Mouse (Mus musculus) adipocyte (in vitro differentiated cells): ENCODE results near the gene Grik2.

Experiments
- DNase-seq: peaks from one replicate; pipeline ENCODE4 v3.0.0-alpha.2; 2016; ENCODE audit warnings: low spot score

Gene Grik2

DNA sequence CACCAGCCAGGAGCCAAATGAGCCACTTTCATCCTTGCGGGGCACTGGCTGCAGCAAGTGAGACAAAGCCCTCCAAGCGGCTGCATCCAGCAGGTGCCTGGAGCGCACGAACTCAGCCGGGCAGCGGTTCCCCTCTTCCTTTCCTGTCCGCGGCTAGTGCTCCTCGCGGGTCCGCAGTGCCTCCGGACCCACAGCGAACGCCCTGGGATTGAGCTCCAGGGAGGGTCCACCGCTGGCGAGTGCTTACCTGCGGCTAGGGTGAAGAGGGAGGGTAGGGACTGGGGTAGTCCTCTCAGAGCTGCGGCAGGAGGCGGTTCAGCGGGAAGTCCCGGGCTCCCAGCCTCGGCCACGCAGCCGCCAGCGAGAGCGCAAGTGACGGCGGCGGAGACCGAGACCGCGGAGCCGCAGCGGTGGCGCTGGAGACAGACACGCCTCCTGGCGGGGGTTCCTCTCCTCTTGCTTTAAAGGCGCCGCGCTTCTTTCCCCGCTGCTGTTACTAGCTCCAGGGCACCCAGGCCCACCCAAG is at the start of gene Grik2:
Grik2 (minus strand) TSS at position 386 of the 526 bp plus-strand sequence.
- peak; percentile 10 for DNase-seq

DNA sequence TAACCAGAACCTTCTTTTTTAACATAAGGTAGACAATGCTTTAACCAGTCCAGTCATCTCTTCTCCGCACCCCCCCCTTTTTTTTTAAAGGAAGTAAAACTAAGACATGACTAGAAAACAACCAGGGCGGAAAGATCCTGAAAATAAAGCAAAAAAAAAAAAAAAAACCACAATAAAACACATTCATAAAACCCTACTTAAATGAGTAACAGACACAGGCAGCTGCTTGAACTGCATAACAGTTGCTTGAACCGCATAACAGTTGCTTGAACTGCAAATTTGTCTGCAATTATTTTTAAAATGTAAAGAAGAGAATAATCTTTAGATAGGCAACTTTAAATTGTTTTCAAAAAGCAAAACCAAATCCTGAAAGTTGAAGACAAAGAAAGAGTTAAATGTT is 45.8 kb upstream of the Grik2 start:
- DNase-seq = no peak

DNA sequence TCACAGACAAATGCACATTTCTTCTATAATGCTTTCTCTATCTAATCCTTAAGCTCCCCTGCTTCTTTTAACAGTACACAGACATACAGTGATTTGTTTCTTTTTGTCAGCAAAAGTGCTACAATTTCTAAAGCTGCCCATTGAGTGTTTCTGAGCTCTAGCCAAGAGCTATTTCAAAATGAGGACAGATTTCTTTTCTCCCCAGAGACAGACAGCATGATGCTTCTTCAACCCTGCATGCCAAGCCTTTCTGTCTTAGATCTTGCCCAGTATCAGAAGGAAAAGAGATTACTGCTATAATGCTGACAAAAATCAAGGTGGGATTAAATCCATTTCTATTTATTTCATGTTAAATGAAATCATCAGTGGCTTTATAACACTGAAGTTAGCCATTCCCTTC is 18.7 kb upstream of the Grik2 start:
- DNase-seq = peak; percentile 21

DNA sequence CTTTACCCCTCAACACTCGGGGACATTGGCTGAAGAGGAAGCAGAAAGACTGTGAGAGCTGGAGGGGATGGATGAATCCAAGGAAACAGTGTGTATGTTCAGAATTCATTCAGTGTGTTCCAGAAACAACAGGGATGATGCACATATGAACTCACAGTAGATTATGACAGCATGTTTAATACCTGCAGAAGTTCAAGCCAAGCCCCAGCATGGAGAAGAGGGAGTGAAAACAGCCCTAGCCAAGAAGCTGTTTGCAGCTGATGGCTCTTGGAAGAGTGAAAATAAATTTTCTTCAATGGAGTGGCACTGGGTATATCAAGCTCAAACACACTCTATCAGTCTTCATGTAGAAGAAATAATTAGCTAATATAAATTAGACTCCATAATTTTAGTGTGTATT is 12.4 kb upstream of the Grik2 start:
- no peak for DNase-seq

DNA sequence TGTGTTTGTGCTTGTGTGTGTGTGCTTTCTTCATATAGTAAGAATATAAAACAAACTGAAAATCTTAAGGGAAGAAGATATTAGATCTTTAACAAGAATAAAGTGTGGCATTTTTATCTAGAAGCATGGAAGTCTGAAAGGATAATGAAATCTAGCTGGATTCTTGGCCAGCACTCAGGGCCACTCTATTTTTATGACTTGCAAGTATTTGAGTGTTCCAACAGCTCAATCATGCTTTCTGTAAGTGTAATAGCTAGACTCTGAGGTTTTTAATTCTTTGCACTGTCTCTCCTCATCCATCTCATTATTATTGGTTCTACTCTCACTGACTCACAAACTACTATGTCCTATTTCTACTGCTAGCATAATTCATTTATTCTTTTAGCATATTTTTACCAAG is 5.6 kb upstream of the Grik2 start:
- no peak for DNase-seq

DNA sequence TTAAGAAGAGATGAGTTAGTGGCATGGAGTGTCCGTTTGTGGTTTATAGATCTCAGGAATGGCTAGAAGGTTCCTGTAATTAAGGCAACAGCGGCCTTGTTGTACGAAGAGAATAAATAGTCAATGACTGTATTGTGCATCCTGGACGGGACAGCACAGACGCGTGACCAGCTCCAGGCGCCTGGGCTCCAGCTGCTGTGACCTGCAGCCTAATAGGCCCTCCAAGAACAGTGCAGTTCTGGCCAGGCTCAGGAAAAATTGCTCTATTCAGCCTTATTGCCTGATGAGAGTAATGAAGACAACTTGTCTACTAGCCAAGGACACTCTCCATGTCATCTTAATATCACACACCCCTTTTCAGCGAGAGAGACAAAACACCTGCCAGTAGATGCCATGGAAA is 1.8 kb upstream of the Grik2 start:
- no peak for DNase-seq

DNA sequence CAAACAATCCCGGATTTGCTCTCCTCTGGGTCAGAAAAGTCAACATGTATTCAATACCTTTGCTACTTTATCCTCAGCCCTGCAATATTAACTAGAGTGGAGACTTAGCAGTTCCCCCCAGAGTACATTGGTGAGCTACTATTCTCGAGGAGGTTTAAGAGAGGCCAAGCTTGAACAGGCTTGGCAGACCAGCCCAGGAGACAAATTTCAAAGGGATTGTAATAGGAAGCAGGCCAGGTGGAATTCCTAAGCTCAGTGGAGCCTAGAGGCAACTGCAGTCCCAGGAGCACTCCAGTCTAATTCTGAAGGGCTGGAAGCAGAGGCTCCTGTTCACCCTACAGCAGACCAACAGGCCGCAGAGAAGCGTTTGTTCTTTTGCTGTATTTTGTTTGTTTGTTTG is 1.1 kb upstream of the Grik2 start:
- no peak for DNase-seq

DNA sequence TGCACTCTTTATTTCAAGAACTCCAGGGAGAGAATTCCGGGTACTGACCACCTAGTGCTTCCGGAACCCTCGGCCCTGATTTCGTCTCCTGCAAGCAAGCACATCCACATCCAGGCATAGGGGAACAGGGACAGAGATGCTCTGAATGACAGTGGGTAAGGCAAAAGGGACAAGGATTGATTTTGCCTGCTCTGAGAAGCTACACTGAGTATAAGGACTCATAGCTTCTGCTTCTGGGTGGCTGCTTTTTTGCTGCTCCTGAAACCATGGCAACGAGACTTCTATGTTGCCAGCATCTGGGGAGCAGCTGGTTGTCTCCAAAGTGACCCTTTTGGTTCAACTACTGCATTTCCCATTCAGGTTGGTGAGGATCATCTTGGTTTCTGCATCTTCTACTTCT is 348 bp upstream of the Grik2 start:
- DNase-seq = no peak

DNA sequence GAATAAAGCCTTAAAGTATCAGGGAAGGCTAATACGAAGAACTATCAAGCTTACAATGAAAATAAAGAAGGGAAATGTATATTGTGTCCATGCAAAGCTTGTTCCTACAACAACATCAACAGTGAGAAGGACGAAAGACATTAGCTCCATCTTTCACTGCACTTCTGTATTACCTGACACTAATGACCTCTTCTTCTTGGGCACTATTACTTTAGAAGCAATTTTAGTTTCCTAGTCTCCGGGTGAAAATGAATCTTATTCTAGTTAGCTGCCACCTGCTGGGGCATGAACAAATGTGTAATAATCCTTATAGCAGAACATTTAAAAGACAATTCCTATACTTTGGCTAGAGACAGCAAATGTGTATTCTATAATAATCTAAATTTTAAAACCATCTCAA is 1.9 kb downstream of the Grik2 start:
- DNase-seq = no peak

DNA sequence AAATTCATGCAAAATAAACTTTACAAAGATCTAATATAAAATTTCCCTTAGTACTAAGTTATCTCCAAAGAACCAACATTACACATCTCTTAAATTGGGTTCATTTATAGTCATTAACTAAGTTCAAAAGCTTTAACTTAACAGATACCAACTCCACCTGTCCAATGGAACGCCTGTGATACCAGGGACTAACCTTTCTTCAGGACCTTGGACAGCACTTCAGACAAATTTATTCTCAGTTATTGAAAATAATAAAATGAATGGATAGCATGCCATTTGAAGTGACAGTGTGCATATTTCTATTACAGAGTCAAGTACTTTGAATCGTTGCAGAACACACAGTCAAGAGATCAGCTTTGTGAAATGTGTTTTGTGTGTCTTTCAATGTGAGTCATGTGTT is 3.1 kb downstream of the Grik2 start:
- peak; percentile 27 for DNase-seq

DNA sequence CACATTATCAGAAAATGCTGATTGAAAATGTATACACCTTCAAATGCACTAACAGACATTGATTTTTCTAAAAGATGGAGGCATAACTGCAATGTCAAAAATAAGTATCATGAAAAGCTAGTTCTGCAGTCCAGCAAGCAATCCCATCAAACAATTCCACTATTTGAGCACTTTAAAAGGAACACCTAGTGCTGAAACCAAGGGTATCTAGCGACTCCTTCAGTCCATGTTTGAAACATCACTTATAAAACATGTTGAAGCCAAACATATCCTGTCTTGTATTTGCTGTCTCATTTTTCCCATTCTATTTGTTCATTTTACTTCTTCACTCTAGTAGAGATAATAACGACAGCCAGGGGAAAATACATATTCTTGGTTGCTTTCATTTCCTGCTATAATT is 3.7 kb downstream of the Grik2 start:
- DNase-seq = peak; percentile 12

DNA sequence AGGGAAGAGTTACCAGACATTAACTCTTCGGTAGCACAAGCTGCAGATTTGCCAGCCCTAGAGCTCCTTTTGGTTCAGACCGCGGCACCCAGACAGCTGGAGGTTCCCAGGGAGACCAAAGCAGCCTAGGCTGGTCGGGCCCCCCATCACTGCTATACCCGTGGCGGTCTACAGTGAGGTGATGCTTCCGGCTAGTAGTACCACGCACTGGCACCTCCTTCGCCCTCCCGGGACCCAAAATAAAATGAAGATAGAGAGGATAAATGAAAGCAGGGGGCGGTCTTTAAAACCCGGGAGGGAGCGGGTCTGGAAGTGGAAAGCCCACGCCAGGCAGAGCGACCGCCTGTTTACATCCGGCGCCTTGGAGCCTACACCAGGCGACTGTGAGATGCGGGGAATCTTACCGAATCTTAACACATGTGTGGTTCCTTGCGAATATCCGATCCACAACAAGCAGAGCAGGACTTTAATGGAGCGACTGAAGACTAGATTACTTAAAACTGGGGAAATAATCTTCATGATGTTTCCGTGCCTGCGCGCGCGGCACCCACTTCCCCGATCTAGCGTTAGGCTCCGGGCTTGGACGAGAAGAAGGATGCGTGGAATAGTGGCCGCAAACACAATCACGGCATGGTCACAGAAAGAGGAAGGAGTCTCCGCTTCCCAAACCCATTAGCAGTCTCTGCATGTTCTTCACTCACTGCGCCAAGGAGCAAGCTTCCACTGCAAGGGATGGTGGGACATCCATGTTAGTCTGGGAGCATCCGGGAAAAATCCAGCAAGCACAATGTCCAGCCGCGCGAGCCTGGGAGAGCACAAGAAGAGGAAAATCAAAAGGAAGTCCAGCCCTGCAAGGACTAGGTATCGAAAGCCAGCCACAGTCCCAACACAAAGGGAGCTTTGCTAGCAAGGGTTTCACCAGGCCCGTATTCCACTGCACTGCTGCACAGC is 5.5 kb downstream of the Grik2 start:
- peak; percentile 7 for DNase-seq

DNA sequence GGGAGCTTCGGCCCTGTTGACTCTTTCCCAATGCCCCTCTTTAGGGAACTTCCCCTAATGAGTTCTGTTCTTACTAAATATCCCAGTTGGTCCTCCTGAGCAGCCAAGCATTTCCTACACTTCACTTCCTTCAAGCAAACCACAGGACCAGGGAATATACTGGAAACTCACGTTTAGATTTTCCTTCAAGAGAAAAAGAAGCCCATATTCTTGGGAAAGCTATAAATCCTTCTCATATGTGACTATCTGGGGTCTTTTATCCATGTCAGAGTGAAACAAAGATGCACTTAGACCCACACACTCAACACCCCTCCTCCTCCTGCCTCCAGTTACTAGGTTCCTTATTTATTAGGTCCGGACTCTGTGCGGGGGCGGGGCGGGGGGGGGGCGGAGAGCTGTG is 6.5 kb downstream of the Grik2 start:
- no peak for DNase-seq

DNA sequence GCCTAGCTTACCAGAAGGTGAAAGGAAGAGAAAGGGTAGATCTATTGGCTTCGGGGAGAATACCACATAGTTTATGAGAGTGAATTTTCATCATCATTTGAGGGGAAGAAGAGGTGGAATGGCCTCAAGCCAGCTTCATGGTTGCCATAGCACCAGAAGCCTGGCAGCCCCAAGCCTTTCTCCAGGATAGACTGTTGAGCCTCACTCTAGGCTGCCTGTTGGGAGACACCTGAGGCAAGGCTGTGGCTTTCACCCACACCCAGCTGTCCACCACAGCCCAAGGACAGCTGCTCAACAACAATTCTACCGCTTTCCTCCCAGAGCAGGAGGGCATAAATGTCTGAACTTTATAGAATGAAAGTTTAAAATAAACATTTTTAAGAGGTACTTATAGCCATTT is 8.1 kb downstream of the Grik2 start:
- no peak for DNase-seq

DNA sequence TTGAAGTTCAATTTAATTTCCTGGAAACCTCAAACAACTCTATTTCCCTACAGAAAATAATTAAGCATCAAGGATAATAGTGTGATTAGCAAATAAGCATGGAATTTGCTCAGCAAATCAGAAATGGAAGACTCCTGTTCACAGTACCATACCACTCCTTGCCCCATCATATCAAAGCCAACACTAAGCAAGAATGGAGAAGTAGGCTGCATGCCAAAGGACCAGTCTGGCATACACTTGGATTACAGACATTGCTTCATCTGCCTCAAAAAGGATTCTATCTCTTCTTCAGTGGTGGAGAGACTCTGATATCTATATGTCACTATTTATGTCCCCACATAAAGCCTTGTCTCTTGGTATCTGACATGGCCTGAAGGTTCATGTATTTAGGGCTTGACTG is 19.7 kb downstream of the Grik2 start:
- DNase-seq = no peak

DNA sequence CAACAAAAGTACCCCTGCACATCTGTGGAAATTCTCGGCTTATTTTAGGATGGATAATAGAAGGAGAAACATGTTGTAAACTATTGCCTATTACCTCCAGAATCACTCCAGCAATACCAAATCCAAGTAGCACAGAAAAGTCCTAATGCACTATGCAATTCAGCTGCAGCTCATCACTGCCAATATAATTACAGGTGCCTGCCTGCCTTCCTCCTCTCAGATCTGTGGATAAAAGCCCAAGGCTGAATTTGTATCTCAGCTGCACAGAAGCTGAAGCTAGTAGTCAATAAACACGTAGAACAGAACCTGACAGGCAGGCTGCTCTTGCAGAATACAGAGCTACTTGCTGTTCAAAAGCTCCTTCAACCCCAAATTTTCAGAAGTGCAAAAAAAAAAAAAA is 21.0 kb downstream of the Grik2 start:
- no peak for DNase-seq

DNA sequence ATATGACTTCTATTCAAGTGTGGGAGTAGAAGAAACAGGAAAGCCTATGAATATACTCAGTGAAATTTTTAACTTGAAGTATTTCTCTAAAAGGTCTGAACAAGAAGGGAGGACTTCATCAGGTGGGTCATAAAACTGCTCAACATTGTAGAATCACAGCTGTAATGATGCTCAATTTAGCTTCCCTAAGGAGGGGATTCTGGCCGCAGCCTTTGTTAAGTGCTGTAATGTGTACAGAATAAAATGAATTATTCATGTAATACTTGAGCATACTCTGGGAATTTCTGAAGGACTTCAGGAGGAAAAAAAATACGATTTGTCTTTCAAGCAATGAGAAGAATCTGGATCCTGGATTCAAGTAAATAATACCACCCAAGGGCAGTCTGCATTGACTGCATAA is 26.0 kb downstream of the Grik2 start:
- DNase-seq = no peak

DNA sequence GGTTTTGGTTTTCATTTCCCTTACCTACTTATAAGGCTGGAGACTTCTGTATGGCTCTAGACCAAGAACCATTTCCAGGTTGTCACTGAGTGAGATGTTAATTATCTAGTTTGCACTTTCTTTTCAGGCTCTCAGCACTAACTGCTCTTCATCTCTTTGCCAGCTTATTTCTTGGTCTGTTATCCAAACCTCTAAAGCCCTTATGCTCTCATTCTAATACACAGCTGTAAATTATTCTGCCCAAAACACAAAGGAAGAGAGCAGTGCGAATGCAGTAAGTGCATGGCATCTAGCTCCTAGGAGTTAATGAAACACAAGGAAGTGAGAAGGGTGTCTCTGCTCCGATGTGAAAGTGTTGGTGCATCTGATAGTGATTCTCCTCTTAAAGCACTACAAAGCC is 36.8 kb downstream of the Grik2 start:
- no peak for DNase-seq

DNA sequence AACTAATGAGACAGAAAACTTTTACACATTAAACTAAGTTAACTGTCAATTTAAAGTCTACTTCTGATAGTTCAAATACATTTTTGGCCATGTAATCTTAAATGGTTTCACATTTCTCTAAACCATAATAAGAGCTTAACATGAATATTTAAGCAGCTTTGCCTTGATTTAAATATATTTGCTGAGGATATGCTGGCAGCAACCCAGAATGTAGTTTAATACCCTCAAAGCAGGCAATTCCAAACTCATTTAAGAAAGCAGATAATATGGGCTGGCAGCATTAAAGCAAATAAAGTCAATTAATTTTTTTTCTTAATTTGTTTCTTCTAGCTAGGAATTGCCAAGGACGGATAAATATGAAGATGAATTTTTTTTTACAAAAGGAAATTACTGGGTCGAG is 56.7 kb downstream of the Grik2 start:
- DNase-seq = no peak

DNA sequence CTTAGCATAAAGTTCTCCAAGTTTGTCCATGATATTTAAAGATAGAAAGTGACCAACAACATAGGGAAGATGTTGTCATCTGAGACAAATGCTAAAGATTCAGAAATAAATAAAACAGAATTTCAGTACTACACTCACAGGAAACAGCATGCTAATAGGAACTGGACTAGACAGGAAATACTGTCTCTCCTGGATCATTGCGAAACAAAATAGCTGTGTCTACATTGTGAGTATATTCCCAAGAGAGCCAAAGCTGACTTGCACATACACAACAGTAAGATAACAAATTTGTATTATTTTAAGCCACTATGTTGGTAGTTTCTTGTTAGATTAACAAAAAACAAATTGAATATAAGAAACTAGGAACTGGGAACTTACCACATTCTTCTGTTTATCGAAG is 64.9 kb downstream of the Grik2 start:
- DNase-seq = peak; percentile 19

DNA sequence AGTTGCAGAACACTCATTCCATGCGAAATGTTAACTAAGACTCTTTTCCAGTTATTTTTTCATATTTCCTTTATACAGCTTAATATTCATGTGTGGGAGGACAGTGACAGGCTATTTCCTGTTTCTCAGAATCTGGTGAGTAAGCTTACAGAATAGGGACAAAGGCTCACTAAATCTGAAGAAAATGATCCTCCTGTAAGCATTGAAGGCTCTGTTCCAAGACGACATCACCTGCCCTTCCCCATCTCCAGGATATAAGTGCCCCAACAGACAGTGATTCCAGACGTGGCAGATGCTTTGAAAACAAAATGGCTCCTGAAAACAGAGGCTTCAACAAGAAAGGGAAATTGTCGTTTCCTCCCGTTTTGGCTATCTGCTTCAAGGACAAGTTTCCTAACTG is 71.7 kb downstream of the Grik2 start:
- peak; percentile 12 for DNase-seq

DNA sequence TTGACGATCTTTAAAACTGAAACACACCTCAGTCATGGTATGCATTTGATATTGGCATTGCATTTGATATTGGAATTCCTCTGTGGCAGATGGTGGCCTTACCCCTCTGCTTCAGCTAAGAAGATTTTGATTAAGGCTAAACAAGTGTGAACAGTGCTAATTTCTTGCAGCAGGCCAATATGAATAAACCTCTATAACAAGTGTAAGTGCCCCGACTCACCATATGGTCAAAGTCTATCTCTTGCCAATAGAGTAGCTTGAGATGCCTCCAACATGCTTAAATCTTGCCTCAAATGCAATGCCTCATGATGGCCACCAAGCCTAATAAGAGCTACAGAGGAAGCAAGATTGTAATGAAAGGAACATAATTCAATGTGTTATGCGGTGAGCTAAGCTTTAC is 78.8 kb downstream of the Grik2 start:
- no peak for DNase-seq

DNA sequence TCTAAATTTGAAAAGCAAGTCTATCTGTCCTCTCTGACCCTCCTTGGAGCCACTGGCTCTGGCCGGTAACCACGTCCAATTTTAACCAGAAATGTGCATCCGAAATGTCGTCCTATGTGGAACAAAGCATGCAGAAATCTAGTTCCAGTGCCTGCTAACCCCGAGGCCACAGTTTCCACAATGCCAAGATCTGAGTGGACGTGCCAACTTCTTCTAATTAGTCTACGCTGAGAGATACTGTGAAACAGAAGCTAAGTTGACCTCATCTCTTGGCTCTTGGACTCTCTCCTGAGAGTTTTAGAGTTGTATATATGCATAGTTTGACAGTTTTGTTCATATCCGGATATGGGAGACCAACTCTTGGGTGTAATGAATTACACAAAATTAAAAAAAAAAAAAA is 84.1 kb downstream of the Grik2 start:
- DNase-seq = no peak

DNA sequence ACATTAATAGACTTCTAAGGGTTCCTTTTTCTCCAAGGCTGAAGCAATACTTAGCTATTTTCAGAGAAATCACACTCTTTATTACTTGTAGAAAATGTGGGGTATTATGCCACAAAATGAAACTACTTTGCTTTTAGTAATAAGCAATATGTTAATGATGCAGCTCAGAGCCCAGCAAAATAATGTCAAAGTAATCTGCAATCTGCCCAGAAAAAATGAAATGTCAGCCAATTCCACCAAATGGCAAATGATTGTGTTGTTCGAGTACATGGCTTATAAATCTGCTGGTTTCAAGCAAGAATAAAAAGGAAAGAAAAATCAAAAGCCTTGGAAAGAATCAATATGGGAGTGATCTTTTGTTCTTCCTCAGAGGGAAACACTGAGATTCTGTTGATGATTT is 136.2 kb downstream of the Grik2 start:
- peak; percentile 24 for DNase-seq
